Mouse (Mus musculus): Measurements from ENCODE around the gene 4930556J24Rik. TPM values are rescaled to one million over a fixed set of nuclear protein-coding genes. Genes with fewer than 3 reads are reported as not detected.

4930556J24Rik gene
- polyA plus RNA-seq, 1 experiment from 2014 or later = 0.37 TPM

Other genes starting within 250 kb of the 4930556J24Rik start
- 1.1 and 1.3 TPM in 2 replicates for gene Osbp2, start 112.9 kb downstream of the 4930556J24Rik start, polyA plus RNA-seq (2015; fragmentation: Nextera tagmentation; extraction: Ambion mirVana)
- gene 4921536K21Rik, start 81.7 kb downstream of the 4930556J24Rik start, polyA plus RNA-seq (2015; fragmentation: Nextera tagmentation; extraction: Ambion mirVana) = 0.49 and 1.2 TPM in 2 replicates
- 9.1 and 12.6 TPM in 2 replicates for gene Dusp18, start 81.5 kb downstream of the 4930556J24Rik start, polyA plus RNA-seq (2015; fragmentation: Nextera tagmentation; extraction: Ambion mirVana)
- gene Slc35e4, start 62.1 kb downstream of the 4930556J24Rik start, polyA plus RNA-seq (2015; fragmentation: Nextera tagmentation; extraction: Ambion mirVana) = 9.4 and 9.9 TPM in 2 replicates
- 48.5 and 55.9 TPM in 2 replicates for gene Tcn2, start 44.6 kb downstream of the 4930556J24Rik start, polyA plus RNA-seq (2015; fragmentation: Nextera tagmentation; extraction: Ambion mirVana)
- 72.7 and 72.9 TPM in 2 replicates for gene Pes1, start 12.8 kb downstream of the 4930556J24Rik start, polyA plus RNA-seq (2015; fragmentation: Nextera tagmentation; extraction: Ambion mirVana)
- 2.4 and 3.7 TPM in 2 replicates for gene Gal3st1, start 6.9 kb upstream of the 4930556J24Rik start, polyA plus RNA-seq (2015; fragmentation: Nextera tagmentation; extraction: Ambion mirVana)
- 0.81 and 0.94 TPM in 2 replicates for gene Sec14l4, start 54.7 kb upstream of the 4930556J24Rik start, polyA plus RNA-seq (2015; fragmentation: Nextera tagmentation; extraction: Ambion mirVana)
- gene Sec14l3, start 88.1 kb upstream of the 4930556J24Rik start, polyA plus RNA-seq (2015; fragmentation: Nextera tagmentation; extraction: Ambion mirVana) = 9.1 and 16.1 TPM in 2 replicates
- gene Mtfp1, start 118.7 kb upstream of the 4930556J24Rik start, polyA plus RNA-seq (2015; fragmentation: Nextera tagmentation; extraction: Ambion mirVana) = 5.6 and 5.9 TPM in 2 replicates
- gene Sec14l2, start 146.6 kb upstream of the 4930556J24Rik start, polyA plus RNA-seq (2015; fragmentation: Nextera tagmentation; extraction: Ambion mirVana) = 3.8 and 4.7 TPM in 2 replicates
- 38.2 and 39.7 TPM in 2 replicates for gene Rnf215, start 158.4 kb upstream of the 4930556J24Rik start, polyA plus RNA-seq (2015; fragmentation: Nextera tagmentation; extraction: Ambion mirVana)
- 14.4 and 16.6 TPM in 2 replicates for gene Ccdc157, start 183.5 kb upstream of the 4930556J24Rik start, polyA plus RNA-seq (2015; fragmentation: Nextera tagmentation; extraction: Ambion mirVana)
- 50.5 and 57.7 TPM in 2 replicates for gene Sf3a1, start 183.6 kb upstream of the 4930556J24Rik start, polyA plus RNA-seq (2015; fragmentation: Nextera tagmentation; extraction: Ambion mirVana)
- 56.1 and 56.2 TPM in 2 replicates for gene Tbc1d10a, start 210.0 kb upstream of the 4930556J24Rik start, polyA plus RNA-seq (2015; fragmentation: Nextera tagmentation; extraction: Ambion mirVana)
- 13.1 and 14.0 TPM in 2 replicates for gene Castor1, start 241.4 kb upstream of the 4930556J24Rik start, polyA plus RNA-seq (2015; fragmentation: Nextera tagmentation; extraction: Ambion mirVana)

Data from embryonic facial prominence, embryonic 15.5 days (tissue).